Mouse (Mus musculus) T-helper 17 cell (primary cell): ENCODE measurements around the gene Gmip.

Source experiments
- in situ Hi-C, 2 experiments: fragments of 300-600 bp; cut with MboI, MseI; formaldehyde crosslinking; loops; 1 replicate in 1 of 2; 2 replicates in 1 of 2; pipeline ENCODE4 v1.15.1; 2025; ENCODE audit warnings: high pct_unique_total_duplicates in 2 of 2

Gene Gmip

GRCm38 (mm10) chr8:69861251-69861650 is 52.8 kb downstream of the Gmip start:
- in situ Hi-C loops: loop anchor here in 1 of 2 experiments (10.0 kb wide), 1 partner anchor 1244 kb away; no protein-coding TSS in a partner anchor

GRCm38 (mm10) chr8:69863387-69864020 is 55.0 kb downstream of the Gmip start:
- in situ Hi-C loops: loop anchor here in 1 of 2 experiments (10.0 kb wide), 1 partner anchor 1241 kb away; no protein-coding TSS in a partner anchor

DNA sequence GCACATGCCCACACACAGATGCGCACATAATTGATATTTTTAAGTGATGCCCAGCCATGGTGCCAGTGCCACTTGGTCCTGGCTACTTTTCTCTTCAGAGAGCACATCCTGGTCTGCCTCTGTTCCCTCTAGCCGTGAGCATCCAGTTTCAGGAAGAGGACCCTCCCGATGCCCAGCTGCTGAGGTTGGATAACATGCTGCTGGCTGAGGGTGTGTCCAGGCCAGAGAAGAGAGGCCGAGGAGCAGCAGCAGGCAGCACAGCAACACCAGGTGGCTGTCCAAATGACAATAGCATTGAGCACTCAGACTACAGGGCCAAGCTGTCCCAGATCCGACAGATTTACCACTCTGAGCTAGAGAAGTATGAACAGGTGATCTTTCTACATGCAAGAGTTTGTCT is 55.7 kb downstream of the Gmip start:
- in situ Hi-C loops: loop anchor here in 1 of 2 experiments (10.0 kb wide), 1 partner anchor 1241 kb away; no protein-coding TSS in a partner anchor

DNA sequence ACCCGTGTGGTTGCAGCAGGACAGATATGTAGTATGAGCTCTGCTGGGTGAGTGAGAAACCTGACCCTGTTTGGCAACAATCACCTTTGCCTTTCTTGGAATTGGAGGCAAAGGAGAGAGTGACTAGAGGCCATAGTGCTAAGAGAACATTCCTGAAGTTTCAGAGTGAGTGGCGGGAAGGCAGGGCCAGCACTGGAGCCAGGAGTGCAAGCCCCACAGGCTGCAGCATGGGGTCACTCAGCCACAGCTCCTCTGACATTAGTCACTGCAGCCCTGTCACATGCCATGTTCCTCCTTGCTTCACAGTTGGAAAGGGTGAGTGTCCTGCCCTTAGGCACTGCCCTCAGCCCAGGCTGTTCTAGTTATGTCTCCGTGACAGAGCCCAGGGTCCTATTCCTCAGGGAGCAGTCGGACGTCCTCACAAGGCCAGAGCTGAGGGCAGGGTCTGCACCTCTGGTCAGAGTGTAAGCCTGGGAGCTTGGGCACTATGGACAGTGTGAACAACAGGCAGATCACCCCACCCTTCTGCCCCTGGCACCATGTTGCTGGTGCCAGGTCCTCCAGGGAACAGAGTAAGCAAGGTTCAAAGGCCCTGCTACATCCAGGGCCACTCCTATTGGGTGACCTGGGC is 59.3 kb downstream of the Gmip start:
- in situ Hi-C loops: loop anchor here in 1 of 2 experiments (10.0 kb wide), 1 partner anchor 1237 kb away; no protein-coding TSS in a partner anchor

DNA sequence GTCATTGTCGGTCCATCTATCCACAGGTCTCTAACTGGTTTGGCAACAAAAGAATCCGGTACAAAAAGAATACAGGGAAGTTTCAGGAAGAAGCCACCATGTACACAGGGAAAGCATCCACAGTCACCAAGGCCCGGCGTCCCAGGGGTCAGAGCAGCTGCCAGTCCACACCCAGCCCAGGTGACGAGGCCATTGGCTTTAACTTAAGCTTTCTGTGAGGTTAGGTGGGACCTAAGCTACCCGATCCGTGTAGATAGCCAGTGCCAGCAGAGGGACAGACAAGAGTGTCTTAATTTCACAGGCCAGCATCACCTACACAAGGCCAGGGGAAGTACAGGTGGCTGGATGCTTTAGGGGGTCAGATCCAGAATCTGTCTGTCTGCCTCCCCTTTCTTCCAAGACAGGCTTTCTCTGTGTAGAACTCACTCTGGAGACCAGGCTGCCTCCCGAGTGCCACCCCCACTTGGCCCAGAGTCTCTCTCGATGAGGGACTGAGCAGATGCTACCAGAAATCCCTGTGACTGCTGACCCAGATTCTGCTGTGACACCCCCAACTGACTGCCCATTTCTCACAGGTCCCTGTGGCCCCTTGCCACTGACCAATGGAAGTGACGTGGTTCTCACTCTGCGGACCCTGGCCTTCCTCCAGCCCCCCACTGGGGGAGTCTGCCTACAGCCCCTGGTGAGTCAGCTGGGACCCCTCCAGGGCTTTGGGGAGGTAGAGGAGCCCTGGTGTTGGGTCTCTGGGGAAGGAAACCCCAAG is 61.7 kb downstream of the Gmip start:
- in situ Hi-C loops: no loop called here

GRCm38 (mm10) chr8:69870907-69871306 is 62.4 kb downstream of the Gmip start:
- in situ Hi-C loops: no loop called here
